Mouse (Mus musculus) forebrain, embryonic 16.5 days (tissue): ENCODE results near the gene Gm12184. TPM values are rescaled to one million over a fixed set of nuclear protein-coding genes. Genes with fewer than 3 reads are reported as not detected.
"Not testable (repeated sequence)": the region's sequence is repeated elsewhere in the genome, so short reads cannot be mapped to it uniquely, and the experiment has no call there.

Source experiments
- ATAC-seq: fragments of 200-750 bp; cut with Nextera tagmentation; 2 replicates; pipeline ENCODE4 v1.8.0; 2017; ENCODE audit warnings: mild to moderate bottlenecking, moderate library complexity
- H3K27ac ChIP-seq: fragments of 300-500 bp; sonication (generic); 2 replicates; pipeline ENCODE4 v1.5.1; 2014; ENCODE audit warnings: low read length, control low read depth
- H3K27me3 ChIP-seq: fragments of 300-500 bp; sonication (generic); replicated peaks from 2 replicates; pipeline ENCODE4 v1.6.1; 2014; ENCODE audit warnings: low read length; ENCODE audit not compliant: control insufficient read depth, insufficient read depth
- H3K36me3 ChIP-seq: fragments of 300-500 bp; sonication (generic); 2 replicates; pipeline ENCODE4 v1.6.1; 2014; ENCODE audit not compliant: control insufficient read depth, insufficient read depth
- H3K4me1 ChIP-seq: fragments of 300-500 bp; sonication (generic); replicated peaks from 2 replicates; pipeline ENCODE4 v1.6.1; 2014; ENCODE audit warnings: low read length; ENCODE audit not compliant: control insufficient read depth, insufficient read depth
- H3K4me2 ChIP-seq: fragments of 300-500 bp; sonication (generic); 2 replicates; pipeline ENCODE4 v1.6.1; 2014; ENCODE audit warnings: mild to moderate bottlenecking, low read length, control low read depth
- H3K4me3 ChIP-seq: fragments of 300-500 bp; sonication (generic); replicated peaks from 2 replicates; pipeline ENCODE4 v1.5.1; 2014; ENCODE audit warnings: mild to moderate bottlenecking, low read length, control low read depth
- H3K9ac ChIP-seq: fragments of 300-500 bp; sonication (generic); replicated peaks from 2 replicates; pipeline ENCODE4 v1.6.1; 2014; ENCODE audit warnings: low read depth, low read length, control low read depth
- H3K9me3 ChIP-seq: fragments of 300-500 bp; sonication (generic); 2 replicates; pipeline ENCODE4 v1.6.1; 2016; ENCODE audit warnings: low read length; ENCODE audit not compliant: control insufficient read depth
- WGBS: fragments of 180-500 bp; shearing (Covaris S2); extraction: QIAGEN DNeasy Blood & Tissue Kit; methylation state at CpG from one replicate; pipeline ENCODE4 v1.1.7; 2014; 5-methylcytosine and 5-hydroxymethylcytosine counted together
- polyA plus RNA-seq: library from polyadenylated mRNA; unstranded; fragments of >200 nt; fragmentation: Nextera tagmentation; extraction: Ambion mirVana; gene quantifications from 2 replicates; pipeline ENCODE4 v1.2.1, GENCODE M21; 2015

The Gm12184 gene
- polyA plus RNA-seq, 1 experiment from 2014 or later: 3.9 TPM

DNA sequence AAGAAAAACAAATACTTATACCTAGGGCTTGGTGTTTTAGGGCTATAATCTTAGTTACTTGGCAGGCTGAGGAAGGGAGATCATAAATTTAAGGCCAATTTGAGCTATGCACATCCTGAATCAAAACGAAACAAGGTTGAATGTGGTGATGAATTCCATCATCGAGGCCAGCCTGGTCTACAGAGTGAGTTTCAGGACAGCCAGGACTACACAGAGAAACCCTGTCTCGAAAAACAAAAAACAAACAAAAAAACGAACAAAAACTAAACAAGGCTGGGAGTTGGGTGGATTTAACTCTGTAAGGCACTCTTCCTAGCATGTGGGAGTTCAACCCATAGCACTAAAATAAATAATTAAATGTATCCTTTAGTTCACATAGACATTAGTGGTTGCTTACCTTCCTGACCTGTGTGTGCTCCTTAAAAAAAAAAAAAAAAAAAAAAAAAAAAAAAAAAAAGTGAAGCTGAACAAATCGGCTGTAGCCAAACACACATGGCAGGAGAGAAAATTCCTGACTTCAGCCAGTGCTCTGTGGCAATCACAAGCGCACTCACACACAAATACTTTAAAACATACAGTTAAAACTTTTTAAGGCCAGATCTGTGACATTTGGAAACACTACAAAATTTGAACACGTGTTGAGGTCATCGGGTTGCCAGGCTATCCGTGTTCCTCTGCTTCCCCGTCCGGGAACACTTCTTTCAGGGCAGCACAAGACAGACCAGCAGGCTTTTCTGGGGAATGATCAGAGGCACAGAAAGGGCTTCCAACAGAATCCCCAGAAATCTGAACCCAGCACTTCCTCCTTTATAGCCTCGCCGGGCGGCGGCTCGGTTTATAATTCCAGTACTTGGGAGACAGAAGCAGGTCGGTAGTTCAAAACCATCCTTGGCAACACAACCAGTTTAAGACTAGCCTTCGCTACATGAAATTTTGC is 27.2 kb downstream of the Gm12184 start:
- 8% methylated on average over 18 of the region's 18 CpGs for WGBS

DNA sequence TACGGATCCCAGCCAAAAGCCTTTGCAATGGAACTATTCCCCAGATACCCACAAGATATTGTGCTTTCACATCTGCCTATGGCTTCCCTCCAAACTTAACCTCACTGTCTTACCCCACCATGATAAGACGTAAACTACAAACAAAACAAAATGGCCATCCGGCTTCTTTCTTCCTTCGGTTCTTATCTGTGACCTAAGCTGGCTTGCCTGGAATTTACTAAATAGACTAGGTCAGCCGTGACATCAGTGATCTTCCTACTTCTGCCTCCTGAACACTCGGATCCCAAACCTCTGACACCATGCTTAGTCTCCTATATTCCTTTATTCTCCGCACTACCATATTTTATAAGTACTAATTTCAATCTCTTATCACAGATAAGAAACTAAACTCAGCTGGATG is 28.1 kb downstream of the Gm12184 start:
- Histone ChIP-seq H3K4me1 (peaks cover 33% of the 10 kb centered on the region), H3K4me3 (no peak overlapping the region), H3K27me3 (no peaks in the 10 kb centered on the region), H3K9ac (no peak overlapping the region), H3K4me2 (no peak overlapping the region), H3K9me3 (no peaks in the 10 kb centered on the region), H3K27ac (no peak overlapping the region), H3K36me3 (peaks cover 7% of the 10 kb centered on the region; the same call in 1 of the 2 replicates)
- WGBS: 84% methylated on average over 7 of the region's 7 CpGs
- ATAC-seq: no peak

More for the DNA sequence above, 27.2 kb downstream of the Gm12184 start:
- H3K27ac ChIP-seq: peak overlapping the region; percentile 98
- peak overlapping the region; percentile 88 for H3K4me2 ChIP-seq
- H3K36me3 ChIP-seq: peaks cover 17% of the 10 kb centered on the region
- H3K9me3 ChIP-seq: no peaks in the 10 kb centered on the region
- peak overlapping the region; percentile 60 for H3K4me3 ChIP-seq
- H3K4me1 ChIP-seq: peaks cover 33% of the 10 kb centered on the region
- peak; percentile 21 for ATAC-seq
- H3K27me3 ChIP-seq: no peaks in the 10 kb centered on the region
- peak overlapping the region; percentile 87 for H3K9ac ChIP-seq

DNA sequence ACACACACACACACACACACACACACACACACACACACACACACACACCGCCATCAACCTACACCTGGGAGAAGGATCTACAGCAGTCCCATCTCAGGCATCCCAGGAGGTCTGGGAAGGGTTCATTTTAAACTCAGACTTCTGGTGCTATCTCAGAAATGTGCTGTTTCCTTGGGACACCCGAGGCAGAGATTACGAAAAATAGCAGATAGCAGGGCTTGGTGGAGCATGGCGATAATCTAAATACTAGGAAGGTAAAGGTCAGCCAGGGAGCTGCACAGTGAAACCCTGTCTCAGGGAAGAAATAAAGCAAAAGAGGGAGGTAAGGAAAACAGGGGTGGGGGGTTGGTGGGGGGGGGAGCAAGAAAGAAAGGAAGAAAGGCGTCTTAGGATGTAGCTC is 29.2 kb downstream of the Gm12184 start:
- no peak overlapping the region for H3K4me3 ChIP-seq
- WGBS: 90% methylated on average over 5 of the region's 5 CpGs
- no peak overlapping the region for H3K9ac ChIP-seq
- no peaks in the 10 kb centered on the region for H3K27me3 ChIP-seq
- no peaks in the 10 kb centered on the region for H3K9me3 ChIP-seq
- no peak for ATAC-seq
- H3K4me2 ChIP-seq: no peak overlapping the region
- peaks cover under 1% of the 10 kb centered on the region; the same call in 1 of the 2 replicates for H3K36me3 ChIP-seq
- peaks cover 28% of the 10 kb centered on the region for H3K4me1 ChIP-seq
- no peak overlapping the region for H3K27ac ChIP-seq

DNA sequence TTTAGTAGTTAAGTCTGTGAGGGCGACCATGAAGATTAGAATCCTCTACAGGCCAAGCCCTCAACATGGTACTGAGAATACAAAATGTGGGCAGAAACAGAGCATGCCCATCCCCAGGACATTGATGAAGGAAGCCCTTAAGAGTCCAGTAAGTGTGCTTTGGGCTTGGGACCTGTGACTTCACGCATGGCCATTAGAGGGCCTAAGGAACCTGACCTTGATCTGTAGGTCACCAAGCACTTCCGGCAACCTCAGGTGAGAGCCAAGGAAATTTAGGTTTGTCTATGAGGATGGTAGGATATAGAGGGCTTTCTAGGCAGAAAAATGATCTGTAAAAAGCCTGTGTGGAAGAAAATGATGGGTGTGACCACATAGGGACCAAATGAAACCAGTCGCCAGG is 30.2 kb downstream of the Gm12184 start:
- H3K9me3 ChIP-seq: no peaks in the 10 kb centered on the region
- peaks cover 18% of the 10 kb centered on the region for H3K4me1 ChIP-seq
- no peak for ATAC-seq
- no peaks in the 10 kb centered on the region for H3K27me3 ChIP-seq
- no peak overlapping the region for H3K4me3 ChIP-seq
- no peaks in the 10 kb centered on the region for H3K36me3 ChIP-seq
- WGBS: 87% methylated on average over 4 of the region's 4 CpGs
- H3K9ac ChIP-seq: no peak overlapping the region
- no peak overlapping the region for H3K4me2 ChIP-seq
- no peak overlapping the region for H3K27ac ChIP-seq

DNA sequence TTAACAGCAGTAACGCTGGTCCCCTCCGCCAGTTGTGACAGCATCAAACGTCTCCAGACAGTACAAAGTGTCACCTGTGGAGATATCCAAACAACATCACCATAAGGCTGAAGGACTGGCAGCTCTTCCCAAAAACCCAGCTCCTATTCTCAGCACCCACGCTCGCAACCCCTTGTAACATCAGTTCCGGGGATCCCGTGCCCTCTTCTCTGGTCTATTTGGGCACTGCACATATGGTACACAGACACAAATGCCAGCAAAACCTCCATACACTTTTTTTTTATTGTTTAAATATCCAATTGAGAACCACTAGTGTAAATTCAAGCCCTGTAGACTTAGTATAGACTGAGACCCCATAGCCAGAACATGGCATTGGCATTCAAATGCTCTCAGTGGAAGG is 31.2 kb downstream of the Gm12184 start:
- Histone ChIP-seq H3K4me1 (peaks cover 16% of the 10 kb centered on the region), H3K36me3 (no peaks in the 10 kb centered on the region), H3K4me2 (no peak overlapping the region), H3K27ac (no peak overlapping the region), H3K4me3 (no peak overlapping the region), H3K9ac (no peak overlapping the region), H3K27me3 (no peaks in the 10 kb centered on the region), H3K9me3 (no peaks in the 10 kb centered on the region)
- no peak for ATAC-seq
- WGBS: 90% methylated on average over 7 of the region's 7 CpGs

DNA sequence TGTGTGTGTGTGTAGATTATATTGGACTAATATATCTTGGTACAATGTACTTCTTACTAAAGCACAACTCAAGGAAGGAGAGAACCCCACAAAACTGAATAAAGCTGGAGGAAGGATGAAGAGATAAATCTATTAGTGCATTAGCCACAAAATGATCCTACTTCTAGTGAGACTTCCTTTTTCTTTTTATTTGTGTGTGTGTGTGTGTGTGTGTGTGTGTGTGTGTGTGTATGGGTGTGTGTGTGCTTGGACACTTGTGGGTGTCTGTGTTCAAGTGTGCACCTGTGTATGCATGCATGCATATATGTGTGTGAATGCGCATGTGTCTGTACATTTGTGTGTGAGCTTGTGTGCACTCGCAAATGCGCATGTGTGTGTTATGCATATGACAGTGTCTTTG is 33.3 kb downstream of the Gm12184 start:
- Histone ChIP-seq H3K36me3 (no peaks in the 10 kb centered on the region), H3K27ac (no peak overlapping the region), H3K4me3 (no peak overlapping the region), H3K4me1 (peaks cover 7% of the 10 kb centered on the region), H3K9me3 (no peaks in the 10 kb centered on the region), H3K9ac (no peak overlapping the region), H3K27me3 (no peaks in the 10 kb centered on the region), H3K4me2 (no peak overlapping the region)
- WGBS: 97% methylated on average over 3 of the region's 3 CpGs
- no peak for ATAC-seq

DNA sequence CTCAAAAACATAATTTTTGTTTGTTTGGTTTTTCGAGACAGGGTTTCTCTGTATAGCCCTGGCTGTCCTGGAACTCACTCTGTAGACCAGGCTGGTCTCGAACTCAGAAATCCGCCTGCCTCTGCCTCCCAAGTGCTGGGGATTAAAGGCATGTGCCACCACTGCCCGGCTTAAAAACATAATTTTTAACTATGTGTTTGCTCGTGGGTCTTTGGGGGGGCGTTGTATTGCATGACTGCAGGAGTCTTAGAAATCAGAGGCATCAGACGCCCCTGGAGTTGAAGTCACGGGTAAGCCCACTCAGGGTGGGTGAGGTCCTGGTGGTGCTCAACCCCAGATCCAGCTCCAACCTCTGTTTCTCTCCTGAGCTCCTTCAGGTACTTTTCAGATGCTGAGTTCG is 34.6 kb downstream of the Gm12184 start:
- H3K9ac ChIP-seq, H3K36me3 ChIP-seq, H3K27ac ChIP-seq, H3K4me2 ChIP-seq, H3K4me3 ChIP-seq, ATAC-seq, H3K4me1 ChIP-seq, H3K27me3 ChIP-seq, H3K9me3 ChIP-seq: not testable (repeated sequence)
- WGBS: 86% methylated on average over 9 of the region's 9 CpGs

DNA sequence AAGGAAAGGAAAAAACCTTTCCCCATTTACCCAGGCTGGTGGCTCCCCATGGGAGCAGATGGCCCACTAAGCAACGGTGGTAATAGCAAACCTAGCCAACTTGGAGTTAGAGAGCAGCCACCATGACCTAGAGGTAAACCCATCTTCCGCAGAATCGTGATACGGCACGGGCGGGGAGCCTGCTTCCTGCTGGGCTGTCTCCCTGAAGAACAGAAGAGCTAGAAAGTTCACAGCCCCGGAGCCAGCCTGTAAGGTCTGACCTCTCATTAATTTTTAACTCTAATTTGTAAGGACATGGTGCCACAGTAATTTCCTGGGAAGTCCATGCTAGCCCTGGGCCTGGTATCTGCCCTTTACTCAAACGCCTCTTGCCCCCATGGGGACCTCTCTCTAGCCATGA is 35.5 kb downstream of the Gm12184 start:
- Histone ChIP-seq H3K27ac (no peak overlapping the region), H3K9me3 (no peaks in the 10 kb centered on the region), H3K4me3 (no peak overlapping the region), H3K4me1 (peaks cover 9% of the 10 kb centered on the region), H3K9ac (no peak overlapping the region), H3K36me3 (no peaks in the 10 kb centered on the region), H3K27me3 (no peaks in the 10 kb centered on the region), H3K4me2 (no peak overlapping the region)
- WGBS: 75% methylated on average over 8 of the region's 8 CpGs
- ATAC-seq: no peak

DNA sequence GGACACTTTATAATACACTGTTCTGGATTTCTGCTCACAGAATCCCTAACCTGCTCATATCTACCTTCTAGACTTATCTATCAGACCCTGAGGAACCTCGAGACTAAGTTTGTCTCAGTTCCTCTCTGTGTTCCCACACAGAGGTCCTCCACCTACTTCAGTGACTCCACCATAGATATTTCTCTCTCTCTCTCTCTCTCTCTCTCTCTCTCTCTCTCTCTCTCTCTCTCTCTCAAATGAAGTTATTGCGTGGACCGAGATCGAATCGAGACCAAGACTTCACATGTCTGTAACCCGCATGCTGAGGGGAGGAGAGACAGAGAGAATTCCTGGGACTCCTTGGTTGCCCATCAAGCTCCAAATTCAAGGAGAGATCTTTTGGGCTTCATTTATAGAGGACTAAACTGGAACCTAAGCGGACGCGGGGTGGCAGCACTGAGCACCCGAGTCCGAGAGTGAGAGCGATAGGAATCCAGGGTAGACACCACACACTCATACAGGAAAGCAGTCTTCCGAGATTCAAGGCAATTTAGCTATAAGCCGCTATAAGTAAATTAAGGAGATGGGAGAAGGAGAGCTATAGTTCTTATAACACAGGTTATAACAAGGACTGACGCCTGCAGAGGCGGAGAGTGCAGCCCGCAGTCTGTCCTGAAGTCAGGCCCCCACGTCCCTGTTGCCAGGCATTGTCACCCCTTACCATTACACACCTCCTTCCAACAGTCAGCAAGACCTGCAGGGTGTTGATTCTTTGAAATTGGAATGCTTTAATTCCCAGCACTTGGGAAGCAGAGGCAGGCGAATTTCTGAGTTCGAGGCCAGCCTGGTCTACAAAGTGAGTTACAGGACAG is 36.3 kb downstream of the Gm12184 start:
- no peak overlapping the region for H3K9ac ChIP-seq
- no peaks in the 10 kb centered on the region for H3K36me3 ChIP-seq
- no peaks in the 10 kb centered on the region for H3K27me3 ChIP-seq
- H3K4me1 ChIP-seq: peaks cover 9% of the 10 kb centered on the region
- no peaks in the 10 kb centered on the region for H3K9me3 ChIP-seq
- H3K4me2 ChIP-seq: peak overlapping the region; percentile 45
- ATAC-seq: peak; percentile 73
- H3K4me3 ChIP-seq: peak overlapping the region; percentile 26
- 13% methylated on average over 20 of the region's 20 CpGs for WGBS
- no peak overlapping the region for H3K27ac ChIP-seq
